Mouse (Mus musculus) embryonic fibroblast, embryonic 13.5 days (primary cell): ENCODE results near the gene Mgat5b.

Source experiments
- CTCF ChIP-seq: IDR thresholded peaks from 2 replicates; pipeline ENCODE4 v1.5.1; 2011; ENCODE audit warnings: mild to moderate bottlenecking, control low read depth, low read length, moderate library complexity, borderline replicate concordance; ENCODE audit not compliant: insufficient read depth
- POLR2A ChIP-seq: IDR thresholded peaks from 2 replicates; pipeline ENCODE4 v1.6.1; 2011; ENCODE audit warnings: low read depth, mild to moderate bottlenecking, control low read depth, low read length, moderate library complexity

DNA sequence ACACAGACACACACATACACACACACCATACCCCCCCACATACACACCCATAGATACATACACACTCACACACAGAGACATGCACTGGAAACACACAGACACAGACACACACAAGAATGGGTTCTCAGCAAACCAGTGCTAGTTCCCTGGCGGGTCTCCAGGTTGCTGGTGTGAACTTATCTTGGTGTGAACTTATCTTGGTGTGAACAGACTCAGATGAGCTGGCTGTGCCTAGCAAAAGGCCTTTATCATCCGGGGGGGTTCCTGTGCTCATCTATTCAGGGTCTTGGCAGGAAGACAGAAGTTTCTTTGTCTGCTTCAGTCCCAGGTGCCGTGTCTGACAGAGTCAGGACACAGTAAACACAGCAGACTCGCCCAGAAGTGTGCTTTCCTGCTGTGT lies 25.7 kb downstream of the Mgat5b start:
- no peak for TF ChIP-seq CTCF
- TF ChIP-seq POLR2A: no peak
